Mouse (Mus musculus) layer of hippocampus, adult 18-20 months (tissue): ENCODE results near the gene Ttc13. TPM values are rescaled to one million over a fixed set of nuclear protein-coding genes. Genes with fewer than 3 reads are reported as not detected.

Experiments used
- DNase-seq, 2 experiments: peaks; one replicate each; pipeline ENCODE4 v3.0.0; 2022; ENCODE audit warnings: low spot score in 2 of 2
- total RNA-seq, 2 experiments: library from RNA; stranded (reverse); gene quantifications; 2 replicates each; pipeline ENCODE4 v1.2.3; 2021

Ttc13 gene
- total RNA-seq, 2 experiments from 2014 or later = 41.3 to 41.6 TPM

DNA sequence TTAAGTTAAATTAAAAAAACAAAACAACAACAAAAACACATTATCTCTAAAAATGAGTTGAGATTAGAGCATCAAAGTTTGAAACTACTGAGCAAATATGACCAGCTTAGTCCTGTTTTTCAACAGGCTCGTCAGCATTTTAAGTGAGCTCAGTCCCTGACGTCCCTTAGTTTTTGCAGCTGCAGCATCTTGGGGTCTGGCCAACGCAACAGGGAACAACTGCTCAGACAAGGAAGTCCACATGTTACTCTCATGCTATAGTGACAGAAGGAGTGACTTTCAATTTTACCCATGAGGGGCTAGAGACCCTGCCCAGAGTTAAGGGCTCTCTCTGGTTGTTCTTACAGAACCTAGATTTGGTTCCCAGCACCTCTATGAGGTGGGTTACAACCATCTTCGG, 17.4 kb downstream of the Ttc13 start:
- no peak for DNase-seq

DNA sequence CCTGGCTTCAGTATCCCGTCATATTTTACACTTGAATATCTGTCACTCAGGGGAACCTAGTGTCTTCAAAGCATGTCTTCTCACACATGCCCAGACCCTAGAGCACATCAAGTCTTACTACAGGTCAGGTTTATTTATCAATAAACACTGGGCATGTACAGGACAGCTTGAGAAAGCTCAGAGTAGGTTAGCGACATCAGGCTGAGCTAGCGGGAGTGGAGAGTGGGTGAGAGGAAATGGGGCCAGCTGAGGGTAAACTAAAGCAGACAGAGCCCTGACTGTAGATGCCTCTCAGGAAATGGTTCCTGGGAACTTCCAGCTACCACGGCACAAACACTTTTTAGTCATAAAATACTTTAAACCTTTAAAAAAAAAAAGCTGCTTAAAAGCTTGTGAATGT, 18.3 kb downstream of the Ttc13 start:
- DNase-seq = no peak

DNA sequence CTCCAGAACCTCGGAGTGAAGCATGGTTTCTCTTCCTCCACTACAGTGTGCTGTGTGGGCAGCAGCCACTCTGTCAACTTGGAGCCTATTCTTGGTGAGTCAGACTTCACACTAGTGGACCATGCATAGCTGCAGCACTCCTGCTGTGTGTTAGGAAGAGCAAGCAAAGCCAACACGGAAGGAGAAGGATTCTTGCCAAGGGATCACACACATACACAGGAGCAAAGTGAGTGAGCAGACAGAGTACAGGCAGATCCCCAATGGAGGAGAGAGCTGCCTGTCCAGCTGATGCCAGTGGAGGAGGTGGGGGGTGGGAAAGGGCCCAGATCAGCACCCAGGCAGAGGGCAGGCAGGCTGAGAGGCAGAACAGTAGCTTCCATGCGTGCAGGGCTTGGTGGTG, 19.6 kb downstream of the Ttc13 start:
- DNase-seq = no peak

DNA sequence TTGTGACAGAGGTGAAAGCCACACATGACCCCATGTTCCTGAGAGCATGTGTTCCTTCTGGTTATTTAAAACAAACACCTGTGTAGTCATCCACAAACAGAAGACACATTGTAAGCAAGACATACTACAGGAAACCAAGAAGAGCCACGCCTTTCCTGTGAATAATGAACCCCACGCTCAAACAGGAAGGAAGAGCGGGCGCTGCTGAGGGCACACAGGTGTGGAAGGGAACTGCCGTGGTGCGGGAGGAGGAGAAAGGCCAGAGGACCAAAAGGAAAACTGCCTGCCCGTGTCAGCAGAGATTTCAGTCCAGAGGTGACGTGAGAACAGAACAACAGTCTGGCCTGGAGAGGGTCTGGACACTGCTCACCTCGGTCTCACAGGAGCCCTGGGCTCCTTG, 20.8 kb downstream of the Ttc13 start:
- no peak for DNase-seq

DNA sequence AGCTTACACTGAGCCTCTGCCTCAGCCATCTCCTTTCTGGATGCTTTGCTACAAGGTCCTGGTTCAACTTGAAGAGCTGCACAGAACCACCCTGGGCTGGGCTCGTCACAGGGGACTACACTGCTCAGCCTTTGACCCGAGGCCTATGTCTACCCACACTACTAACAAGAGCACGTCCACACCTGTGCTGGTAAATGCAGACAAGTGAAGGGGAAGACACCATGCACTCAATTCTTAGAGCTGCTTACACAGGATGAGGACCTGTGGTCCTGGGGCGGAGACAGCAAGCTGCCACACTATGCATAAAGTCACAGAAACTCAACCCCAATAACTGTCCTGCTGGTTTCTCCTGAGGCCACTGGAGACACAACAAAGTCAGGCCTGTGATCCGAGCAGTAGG, 21.5 kb downstream of the Ttc13 start:
- no peak for DNase-seq

DNA sequence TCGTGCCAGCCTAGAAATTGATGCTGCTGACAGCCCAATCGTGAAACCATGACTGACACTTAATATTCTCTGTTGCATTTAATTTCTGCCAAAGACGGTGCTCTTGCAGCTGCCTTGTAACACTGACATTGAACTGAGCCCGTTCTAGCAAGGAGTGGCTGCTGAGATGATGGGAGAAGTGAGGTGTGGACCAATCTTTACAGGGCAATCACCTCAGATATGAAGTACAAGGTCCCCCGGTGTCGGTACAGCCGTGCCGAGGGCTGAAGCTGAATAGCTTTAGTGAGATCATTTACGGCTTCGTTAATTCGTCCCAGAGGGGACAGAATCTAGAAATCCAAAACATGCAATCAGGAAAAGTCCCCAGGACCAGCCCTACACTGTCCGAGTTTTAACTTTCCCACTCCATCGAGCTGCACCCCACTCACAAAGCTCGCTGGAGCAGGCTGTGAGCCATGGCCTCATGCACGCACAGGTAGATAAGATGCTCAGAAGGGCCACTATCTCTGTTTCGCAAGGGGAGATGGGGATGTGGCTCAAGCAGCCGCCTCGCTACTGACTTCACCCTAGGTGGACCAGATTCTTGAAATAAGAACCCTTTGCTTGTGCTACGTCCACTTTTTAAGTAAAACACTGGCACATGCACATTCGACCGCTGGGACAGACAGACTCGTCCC, 26.2 kb downstream of the Ttc13 start:
- no peak for DNase-seq

DNA sequence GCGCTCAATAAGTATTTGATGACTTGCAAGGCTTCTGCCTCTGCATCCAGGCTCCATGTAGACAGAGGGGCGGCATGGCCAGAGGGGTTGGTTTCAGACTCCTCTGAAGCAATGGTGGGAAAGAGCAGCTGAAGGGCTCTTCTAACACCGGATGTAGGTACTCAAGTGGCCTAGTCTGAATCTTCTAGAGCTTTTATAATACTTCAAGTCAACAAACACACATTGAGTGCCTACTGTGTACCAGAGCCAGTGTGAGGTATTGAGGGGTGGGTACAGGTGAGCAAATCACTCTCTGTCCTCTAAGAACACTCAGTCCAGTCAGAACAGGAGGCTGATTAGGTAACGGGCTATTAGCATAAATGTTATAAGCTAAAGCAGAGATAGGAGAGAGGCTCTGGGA, 30.1 kb downstream of the Ttc13 start:
- no peak for DNase-seq

DNA sequence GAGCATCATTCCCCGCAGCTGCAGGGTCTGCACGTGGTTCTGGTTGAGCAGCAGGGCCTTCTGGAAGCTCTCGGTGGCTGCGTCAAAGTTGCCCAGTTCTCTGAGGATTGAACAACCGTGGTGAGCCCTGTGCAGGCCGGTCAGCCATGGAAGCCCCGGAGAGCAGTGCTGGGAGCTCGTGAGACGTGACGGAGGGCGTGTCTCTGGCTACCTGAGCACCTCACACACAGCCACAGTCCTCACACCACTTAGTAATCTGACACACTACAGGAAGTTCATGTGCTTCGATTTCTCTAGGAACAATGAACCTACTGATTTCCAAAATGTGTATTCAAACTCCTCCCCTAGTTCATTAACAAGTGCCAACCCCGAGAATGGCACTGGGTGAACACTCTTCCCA, 32.9 kb downstream of the Ttc13 start:
- no peak for DNase-seq

DNA sequence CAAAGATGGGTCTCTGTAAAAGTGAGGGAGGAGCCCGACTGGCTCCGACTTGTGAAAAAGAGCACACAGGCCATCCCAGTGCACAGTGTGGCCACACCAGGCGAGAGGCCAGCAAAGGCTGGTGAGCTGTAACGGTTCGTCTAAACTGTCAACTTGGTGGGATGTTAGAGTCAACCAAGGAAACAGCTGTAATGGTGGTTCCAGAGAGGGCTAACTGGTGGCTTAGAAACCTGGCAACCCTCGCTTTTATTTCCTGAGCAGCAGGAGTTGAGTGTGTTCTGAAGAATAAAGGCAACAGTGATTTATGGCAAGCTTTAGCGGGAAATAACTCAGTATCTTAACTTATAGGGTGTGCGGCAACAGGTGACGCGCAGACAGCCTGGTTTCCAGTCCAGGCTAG, 39.6 kb downstream of the Ttc13 start:
- DNase-seq = no peak

DNA sequence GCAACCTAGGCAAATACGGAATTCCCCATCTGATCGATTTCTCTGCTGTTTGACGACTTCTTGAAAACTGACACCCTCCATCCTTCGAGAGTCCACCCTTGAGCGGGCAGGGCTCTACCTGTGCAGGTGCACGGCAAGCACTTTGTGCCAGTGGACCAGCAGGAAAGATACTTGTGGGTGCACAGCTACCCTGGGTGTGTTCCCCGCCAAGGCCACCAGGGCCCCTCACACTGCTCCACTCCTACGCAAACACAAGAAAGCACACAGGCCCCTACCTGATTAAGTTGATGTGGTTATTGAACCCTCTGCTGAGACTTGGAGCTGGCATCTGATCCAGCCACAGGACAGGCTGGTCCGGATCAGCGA, 40.0 kb downstream of the Ttc13 start:
- DNase-seq = no peak

DNA sequence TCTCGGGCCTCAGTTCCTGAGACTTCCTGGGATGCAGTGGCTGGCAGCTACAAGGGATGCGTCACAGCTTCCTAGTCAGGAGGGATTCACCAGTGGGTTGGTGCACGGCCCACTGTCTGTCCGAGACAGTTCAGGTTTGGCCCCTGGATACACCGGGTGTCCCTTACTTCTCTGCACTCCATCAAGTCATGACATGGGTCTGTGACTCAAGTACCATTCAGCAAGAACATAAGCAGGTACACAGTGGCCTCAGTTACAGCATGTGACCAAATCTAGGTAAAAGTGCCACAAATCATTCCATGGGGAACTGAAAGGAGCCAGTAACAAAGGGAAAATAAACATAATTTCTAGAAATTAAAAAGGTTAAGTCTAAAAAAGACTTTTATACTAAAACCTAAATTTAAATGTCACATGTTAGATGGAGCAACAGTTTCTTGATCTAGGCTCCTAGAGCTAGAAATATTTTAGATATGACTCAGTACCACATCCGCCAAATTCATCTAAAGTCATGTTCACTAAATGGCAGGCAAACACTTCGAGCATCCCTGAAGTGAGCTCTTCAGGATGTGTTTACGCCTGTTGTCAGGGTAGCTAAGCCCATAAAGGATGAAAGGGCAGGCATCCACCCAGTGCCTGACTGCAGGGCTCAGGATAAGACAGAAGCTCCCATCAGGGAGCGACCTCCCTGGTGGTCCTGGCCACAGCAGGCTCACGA, 40.5 kb downstream of the Ttc13 start:
- no peak for DNase-seq

DNA sequence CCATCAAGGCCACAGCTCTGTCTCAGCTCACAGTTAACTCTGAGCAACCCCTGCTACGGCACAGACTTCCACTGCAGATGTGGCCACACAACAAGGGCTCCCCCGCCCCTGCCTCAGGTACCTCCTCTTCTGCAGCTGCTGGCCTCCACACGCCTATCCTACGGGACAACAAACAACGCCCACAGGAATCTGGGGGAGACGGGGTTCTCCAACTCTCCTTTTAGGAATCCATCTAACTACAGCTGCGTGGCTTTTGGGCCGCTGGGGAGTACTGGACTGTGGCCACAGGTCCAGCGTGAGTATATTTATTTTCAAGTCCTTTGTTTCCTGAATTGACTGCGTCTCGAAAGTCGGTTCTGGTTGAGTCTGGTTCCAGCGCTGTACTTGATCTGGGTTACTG, 43.5 kb downstream of the Ttc13 start:
- no peak for DNase-seq

DNA sequence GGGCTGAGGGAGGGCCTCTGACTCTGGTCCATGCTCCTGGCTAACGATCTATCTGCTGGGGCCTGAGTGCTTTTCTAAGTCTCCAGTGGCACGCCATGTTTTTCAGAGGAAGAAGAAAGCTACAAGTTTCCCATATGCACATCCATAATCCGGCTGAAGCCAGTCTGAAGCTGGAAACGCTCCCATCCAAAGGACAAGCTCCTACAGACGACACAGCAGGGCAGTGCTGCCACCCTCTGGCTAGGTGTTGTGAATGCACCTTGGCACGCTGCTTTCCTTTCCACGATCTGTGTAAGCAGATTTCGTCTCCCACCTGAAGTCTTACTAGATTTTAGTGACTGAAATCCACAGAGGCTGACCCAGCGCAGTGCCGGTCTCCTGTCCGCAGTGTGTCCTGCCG, 44.3 kb downstream of the Ttc13 start:
- DNase-seq = peak; percentile 82 to 95

DNA sequence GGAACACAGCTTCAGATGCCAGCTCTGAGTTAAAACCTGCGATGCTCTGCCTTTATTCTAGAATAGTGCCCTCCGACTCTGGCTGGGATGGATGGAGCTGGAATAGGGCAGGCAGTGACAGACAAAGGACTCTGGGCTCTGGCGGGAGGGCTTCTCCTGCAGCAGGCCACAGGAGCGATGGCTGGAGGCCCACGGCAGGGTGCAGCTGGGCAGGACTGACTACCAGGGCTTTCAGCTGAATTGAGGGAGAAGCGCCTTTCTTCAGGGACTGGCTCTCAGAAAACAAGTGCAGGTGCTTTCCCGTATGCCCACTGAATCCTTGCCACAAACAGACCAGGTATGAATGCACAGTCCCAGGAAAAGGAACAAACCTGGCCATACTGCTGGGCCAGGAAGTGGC, 44.7 kb downstream of the Ttc13 start:
- no peak for DNase-seq

DNA sequence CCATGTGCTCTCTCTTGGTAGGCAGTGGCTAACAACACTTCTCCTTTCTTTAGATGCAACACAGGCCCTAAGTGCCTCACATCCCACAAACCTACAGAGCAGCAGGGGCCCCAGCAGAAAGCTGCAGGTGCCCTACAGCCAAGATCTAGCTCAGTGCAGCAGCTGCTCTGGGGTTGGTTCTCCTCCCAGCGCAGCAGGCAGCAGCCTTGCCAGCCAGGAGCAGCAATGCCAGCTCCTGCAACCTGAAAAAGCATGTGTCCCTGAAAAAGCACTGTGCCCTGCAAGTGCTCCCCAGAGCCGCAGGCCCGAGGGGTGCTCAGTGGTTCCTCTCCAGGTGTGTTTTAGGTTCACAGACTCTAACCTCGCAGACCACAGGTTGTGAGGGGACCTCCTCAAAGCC, 45.1 kb downstream of the Ttc13 start:
- DNase-seq = no peak

DNA sequence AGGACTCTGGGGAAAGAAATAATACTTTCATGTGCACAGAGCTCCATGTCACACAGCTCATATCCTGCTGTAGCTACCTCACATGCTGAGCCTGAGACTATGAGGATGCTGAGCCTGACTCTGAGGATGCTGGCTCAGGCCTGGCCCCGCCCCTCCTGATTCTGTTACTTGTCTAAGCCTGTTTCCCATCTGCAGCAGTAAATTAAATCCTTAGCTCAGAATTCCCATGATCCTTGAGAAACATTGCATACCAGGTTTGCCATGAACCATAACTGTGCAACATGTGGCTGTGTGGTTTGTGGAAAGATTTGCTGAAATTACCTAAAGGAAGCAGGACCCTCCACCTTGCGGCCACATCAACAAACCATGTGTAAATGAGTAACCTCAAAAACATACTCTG, 49.4 kb downstream of the Ttc13 start:
- DNase-seq = no peak

DNA sequence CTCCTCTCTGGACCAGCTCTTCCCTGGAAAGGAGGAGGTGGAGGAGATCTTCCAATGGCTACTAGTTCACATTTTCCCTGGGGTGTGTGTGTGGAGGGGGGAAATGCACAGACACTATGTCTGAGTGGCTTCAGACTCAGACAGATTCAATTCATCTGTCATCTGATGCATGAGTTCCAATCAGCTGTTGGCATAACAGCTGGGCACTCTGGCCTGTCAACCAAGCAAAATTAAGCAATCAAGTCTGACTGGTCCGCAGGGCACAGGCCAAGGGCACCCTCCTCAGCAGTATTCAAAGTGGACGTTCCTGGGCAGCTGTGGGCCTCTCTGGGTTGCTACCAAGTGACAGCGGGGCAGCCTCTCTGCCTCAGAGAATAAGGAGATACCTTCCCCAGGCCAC, 53.0 kb downstream of the Ttc13 start:
- DNase-seq = no peak

DNA sequence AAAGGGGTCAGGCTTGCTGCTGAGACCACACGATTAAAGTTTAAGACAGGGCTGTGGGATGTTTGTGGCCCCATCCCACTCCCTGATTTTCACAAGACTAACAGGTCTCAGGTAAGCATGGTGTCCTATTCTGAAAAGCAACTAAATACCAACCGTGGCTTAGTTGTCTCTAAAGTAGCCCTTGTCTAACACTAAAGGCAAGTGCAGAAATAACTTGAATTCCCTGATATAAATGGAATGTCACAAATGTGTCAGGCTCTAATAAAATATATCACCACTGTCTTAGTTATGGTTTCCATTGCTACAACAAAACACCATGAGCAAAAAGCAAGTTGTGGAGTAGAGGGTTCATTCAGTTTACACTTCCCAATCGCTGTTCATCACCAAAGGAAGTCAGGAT, 57.4 kb downstream of the Ttc13 start:
- DNase-seq = no peak

DNA sequence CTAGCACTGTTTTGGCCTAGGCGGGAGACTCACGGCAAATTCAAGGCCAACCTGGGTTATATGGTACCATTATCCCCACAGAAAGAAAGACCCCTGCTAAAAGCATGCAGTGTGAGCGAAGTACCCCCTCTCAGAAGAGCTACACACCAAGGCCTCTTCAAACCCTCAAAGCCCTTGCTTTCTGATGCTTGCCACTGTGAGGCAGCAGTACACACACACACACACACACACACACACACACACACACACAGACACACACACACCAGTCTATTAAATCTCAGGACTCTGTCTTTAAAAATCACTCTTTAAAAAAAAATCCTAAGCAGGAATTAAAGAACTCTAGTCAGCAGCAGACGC, 57.9 kb downstream of the Ttc13 start:
- DNase-seq = no peak

DNA sequence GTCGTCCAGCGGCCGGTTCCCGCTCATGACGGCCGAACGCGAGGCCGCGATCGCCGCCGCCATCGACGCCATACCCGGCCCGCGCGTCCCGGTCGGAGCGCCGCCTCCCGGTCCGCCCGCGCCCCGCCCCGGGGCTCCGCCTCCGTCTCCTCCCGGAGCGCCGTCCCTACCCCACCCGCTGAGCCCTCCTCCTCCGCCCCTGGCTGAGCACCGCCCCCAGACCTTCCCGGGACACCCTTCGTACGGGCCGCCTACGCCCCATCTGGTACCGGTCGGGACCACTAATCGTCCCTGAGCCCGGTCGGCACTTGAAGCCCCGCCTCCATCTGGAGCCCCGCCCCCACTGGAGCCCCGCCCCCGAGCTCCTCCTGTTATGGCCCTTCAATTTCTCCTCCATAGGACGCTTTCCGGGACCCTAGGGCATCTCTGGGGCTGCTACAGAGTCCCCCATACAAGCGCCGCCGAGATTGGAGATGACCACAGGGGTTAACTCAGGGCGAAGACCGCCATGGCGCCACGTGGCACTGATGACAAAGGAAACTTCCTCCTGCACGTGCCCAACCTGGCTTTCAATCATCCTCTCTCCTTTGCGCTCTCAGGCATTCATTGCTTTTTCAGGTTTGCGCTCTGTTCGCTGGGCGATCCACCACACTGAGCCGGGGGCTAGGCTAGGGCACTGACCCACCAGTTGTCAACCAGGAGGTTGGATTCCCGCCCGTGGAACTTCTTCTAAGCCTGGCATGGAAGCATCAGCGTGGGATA, 58.5 kb downstream of the Ttc13 start, which contains the start of gene 2310022B05Rik:
Gene 2310022B05Rik, minus strand, starts transcription at position 258 of the 762 bp plus-strand sequence.
- DNase-seq = peak; percentile 76 to 89

DNA sequence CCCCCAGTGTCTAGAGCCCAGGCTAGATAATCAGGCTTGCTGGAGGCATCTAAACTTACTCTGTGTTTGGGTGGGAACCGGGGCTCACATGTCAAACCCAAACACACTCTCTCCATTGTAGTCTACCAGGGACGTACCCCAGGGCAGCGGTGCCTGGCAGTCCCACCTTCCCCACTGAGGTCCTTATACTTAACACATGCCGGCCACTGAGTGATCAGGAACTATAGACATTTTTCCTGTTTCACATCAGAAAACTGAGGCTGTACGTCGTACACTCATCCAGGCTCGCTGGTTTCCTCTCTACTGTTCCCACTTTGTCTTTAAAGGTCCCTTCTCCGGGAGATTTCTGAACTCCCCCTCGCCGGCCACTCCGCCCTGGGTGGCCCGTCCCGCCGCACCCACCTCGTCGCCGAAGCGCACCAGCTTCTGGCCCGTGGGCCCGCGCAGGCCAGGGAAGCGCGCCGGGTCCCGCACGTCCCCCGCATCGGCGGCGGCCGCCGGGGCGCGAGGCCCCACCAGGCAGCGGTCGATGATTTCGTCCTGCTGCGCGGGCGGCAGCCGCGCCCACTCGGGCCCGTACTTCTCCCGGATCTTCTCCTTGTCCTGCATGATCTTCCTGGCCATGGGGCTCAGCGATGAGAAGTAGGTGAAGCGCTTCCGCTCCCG, 59.2 kb downstream of the Ttc13 start:
- no peak for DNase-seq

DNA sequence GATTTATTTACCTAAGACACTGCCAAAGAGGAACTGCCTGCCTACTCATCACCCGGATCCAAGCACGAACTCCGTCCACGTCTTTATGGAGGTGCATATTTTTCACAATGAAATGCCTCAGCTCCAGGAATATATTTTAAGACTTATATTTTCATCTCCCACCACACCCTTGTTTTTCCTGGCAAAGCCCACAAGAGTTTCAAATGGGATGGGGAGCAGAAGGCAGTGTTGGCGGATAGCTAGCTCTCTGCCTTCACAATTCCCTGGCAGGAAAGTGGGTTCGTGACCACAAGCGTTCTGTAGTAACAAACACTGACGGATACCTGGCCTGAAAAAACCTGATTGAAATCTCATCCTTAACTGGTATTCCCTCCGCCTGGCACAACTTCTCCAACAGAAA, 60.0 kb downstream of the Ttc13 start:
- peak in 1 of 2 experiments; percentile 34 for DNase-seq
